Mouse (Mus musculus) stomach, embryonic 15.5 days (tissue): ENCODE measurements around the gene Rasl11b. TPM values are rescaled to one million over a fixed set of nuclear protein-coding genes. Genes with fewer than 3 reads are reported as not detected.

Source experiments
- ATAC-seq: fragments of 200-750 bp; cut with Nextera tagmentation; 2 replicates; pipeline ENCODE4 v1.8.0; 2017; ENCODE audit warnings: low read depth, moderate number of reproducible peaks, moderate TSS enrichment; ENCODE audit not compliant: insufficient read depth, low FRiP score
- H3K27ac ChIP-seq: fragments of 300-500 bp; sonication (generic); 2 replicates; pipeline ENCODE4 v1.5.1; 2015; ENCODE audit warnings: mild to moderate bottlenecking, inconsistent platforms
- H3K27me3 ChIP-seq: fragments of 300-500 bp; sonication (generic); replicated peaks from 2 replicates; pipeline ENCODE4 v1.6.1; 2015; ENCODE audit warnings: inconsistent platforms
- H3K36me3 ChIP-seq: fragments of 300-500 bp; sonication (generic); 2 replicates; pipeline ENCODE4 v1.6.1; 2015; ENCODE audit warnings: inconsistent platforms
- H3K4me1 ChIP-seq: fragments of 300-500 bp; sonication (generic); 2 replicates; pipeline ENCODE4 v1.6.1; 2015; ENCODE audit warnings: inconsistent platforms
- H3K4me2 ChIP-seq: fragments of 300-500 bp; sonication (generic); 2 replicates; pipeline ENCODE4 v1.6.1; 2015; ENCODE audit warnings: mild to moderate bottlenecking, inconsistent platforms
- H3K4me3 ChIP-seq: fragments of 300-500 bp; sonication (generic); replicated peaks from 2 replicates; pipeline ENCODE4 v1.5.1; 2015; ENCODE audit warnings: inconsistent platforms
- H3K9ac ChIP-seq: fragments of 300-500 bp; sonication (generic); 2 replicates; pipeline ENCODE4 v1.6.1; 2015; ENCODE audit warnings: inconsistent platforms
- H3K9me3 ChIP-seq: fragments of 300-500 bp; sonication (generic); 2 replicates; pipeline ENCODE4 v1.6.1; 2016; ENCODE audit warnings: inconsistent platforms
- WGBS: fragments of 180-500 bp; shearing (Covaris S2); methylation state at CpG from one replicate; pipeline ENCODE4 v1.1.7; 2015; 5-methylcytosine and 5-hydroxymethylcytosine counted together
- polyA plus RNA-seq: library from polyadenylated mRNA; unstranded; fragments of >200 nt; fragmentation: Nextera tagmentation; extraction: Ambion mirVana; gene quantifications from 2 replicates; pipeline ENCODE4 v1.2.1, GENCODE M21; 2015

Rasl11b gene
- polyA plus RNA-seq, 1 experiment from 2014 or later, result 50.3 TPM

GRCm38 (mm10) chr5:74215125-74215524, 20.0 kb downstream of the Rasl11b start:
- Histone ChIP-seq H3K4me3 (no peak overlapping the region), H3K9ac (no peak overlapping the region), H3K4me2 (no peak overlapping the region), H3K36me3 (no peaks in the 10 kb centered on the region), H3K27me3 (no peaks in the 10 kb centered on the region), H3K9me3 (no peaks in the 10 kb centered on the region), H3K27ac (no peak overlapping the region), H3K4me1 (0 out of 2 replicates have a peak, but pooled peaks cover 5% of the 10 kb centered on the region)
- no peak for ATAC-seq
- WGBS, result 44% methylated on average over 4 of the region's 4 CpGs

GRCm38 (mm10) chr5:74218524-74218923, 23.4 kb downstream of the Rasl11b start:
- Histone ChIP-seq H3K36me3 (no peaks in the 10 kb centered on the region), H3K4me3 (no peak overlapping the region), H3K27ac (no peak overlapping the region), H3K9ac (no peak overlapping the region), H3K27me3 (no peaks in the 10 kb centered on the region), H3K4me2 (no peak overlapping the region), H3K4me1 (0 out of 2 replicates have a peak, but pooled peaks cover 5% of the 10 kb centered on the region), H3K9me3 (no peaks in the 10 kb centered on the region)
- no peak for ATAC-seq
- 66% methylated on average over 4 of the region's 4 CpGs for WGBS

GRCm38 (mm10) chr5:74222626-74223025, 27.5 kb downstream of the Rasl11b start:
- WGBS, result 79% methylated on average over 4 of the region's 4 CpGs
- Histone ChIP-seq H3K27me3 (no peaks in the 10 kb centered on the region), H3K27ac (no peak overlapping the region), H3K36me3 (no peaks in the 10 kb centered on the region), H3K4me3 (no peak overlapping the region), H3K4me2 (no peak overlapping the region), H3K9me3 (no peaks in the 10 kb centered on the region), H3K4me1 (no peaks in the 10 kb centered on the region), H3K9ac (no peak overlapping the region)
- ATAC-seq, result no peak

GRCm38 (mm10) chr5:74224480-74224879, 29.4 kb downstream of the Rasl11b start:
- Histone ChIP-seq H3K4me2 (no peak overlapping the region), H3K36me3 (no peaks in the 10 kb centered on the region), H3K4me3 (no peak overlapping the region), H3K27ac (peak overlapping the region; percentile 48; the same call in 1 of the 2 replicates), H3K9me3 (no peaks in the 10 kb centered on the region), H3K9ac (no peak overlapping the region), H3K27me3 (no peaks in the 10 kb centered on the region), H3K4me1 (no peaks in the 10 kb centered on the region)
- ATAC-seq, result no peak
- 64% methylated on average over 6 of the region's 6 CpGs for WGBS

DNA sequence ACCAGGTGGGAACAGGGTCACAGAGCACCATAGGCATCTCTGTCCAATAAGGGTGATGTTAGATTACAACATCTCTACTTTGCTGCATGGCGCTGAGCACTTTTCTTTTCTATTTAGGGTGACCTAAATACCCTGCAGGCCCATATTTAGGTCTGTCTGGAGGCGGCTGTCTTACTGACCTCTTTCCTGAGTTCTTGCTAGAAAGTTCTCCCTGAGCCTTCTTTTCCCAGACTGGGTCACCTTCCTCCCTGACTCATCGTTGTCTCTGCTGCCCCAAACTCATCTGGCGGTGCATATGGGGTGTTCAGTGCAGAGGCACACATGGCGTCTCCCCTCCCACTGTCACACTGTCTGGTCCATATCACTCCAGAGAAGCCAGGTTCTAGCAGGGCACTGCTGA, 31.1 kb downstream of the Rasl11b start:
- no peak overlapping the region for H3K9ac ChIP-seq
- no peaks in the 10 kb centered on the region for H3K9me3 ChIP-seq
- no peaks in the 10 kb centered on the region for H3K27me3 ChIP-seq
- 96% methylated on average over 5 of the region's 5 CpGs for WGBS
- H3K36me3 ChIP-seq, result no peaks in the 10 kb centered on the region
- ATAC-seq, result no peak
- H3K27ac ChIP-seq, result no peak overlapping the region
- peaks cover 8% of the 10 kb centered on the region; the same call in 1 of the 2 replicates for H3K4me1 ChIP-seq
- H3K4me3 ChIP-seq, result no peak overlapping the region
- no peak overlapping the region for H3K4me2 ChIP-seq

DNA sequence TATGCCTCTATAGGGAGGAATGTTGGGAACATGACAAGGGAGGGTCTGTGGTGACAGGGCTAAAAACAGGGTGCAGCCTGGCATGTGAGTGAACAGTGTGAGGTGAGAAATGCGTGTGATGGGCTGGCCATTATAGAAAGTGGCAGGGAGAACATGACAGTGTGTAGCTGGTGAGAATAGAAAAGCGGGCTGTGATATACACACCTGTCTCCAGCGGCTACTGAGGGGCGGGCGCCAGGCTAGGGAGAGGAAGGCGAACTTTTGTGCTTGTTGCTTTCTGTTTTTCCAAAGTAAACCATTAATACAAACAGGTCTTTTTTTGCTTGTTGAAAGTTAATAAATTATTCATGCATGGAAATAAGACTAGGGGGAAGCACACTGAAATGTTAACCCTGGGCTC, 32.3 kb downstream of the Rasl11b start:
- Histone ChIP-seq H3K27me3 (no peaks in the 10 kb centered on the region), H3K9me3 (no peaks in the 10 kb centered on the region), H3K4me1 (peaks cover 8% of the 10 kb centered on the region; the same call in 1 of the 2 replicates), H3K4me2 (no peak overlapping the region), H3K36me3 (no peaks in the 10 kb centered on the region), H3K27ac (no peak overlapping the region), H3K4me3 (no peak overlapping the region), H3K9ac (no peak overlapping the region)
- 95% methylated on average over 6 of the region's 6 CpGs for WGBS
- ATAC-seq, result no peak

DNA sequence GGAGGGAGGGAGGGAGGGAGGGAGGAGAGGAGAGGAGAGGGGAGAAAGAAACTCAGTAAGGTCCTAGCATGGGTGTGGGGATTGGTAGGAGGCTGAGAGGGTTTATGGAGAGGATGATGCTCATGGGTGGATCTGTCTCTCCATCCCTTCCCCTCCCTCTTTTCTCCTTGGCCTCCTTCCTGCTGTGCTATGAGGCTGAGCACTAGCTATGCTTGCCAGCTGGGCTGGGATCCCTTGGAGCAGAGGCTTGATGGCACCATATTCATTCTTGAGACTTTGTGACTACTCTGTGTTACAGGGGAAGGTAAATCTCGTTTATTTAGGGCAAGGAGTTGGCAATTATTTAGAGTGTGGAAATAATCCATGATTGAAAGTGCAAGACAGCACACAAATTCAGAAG, 33.9 kb downstream of the Rasl11b start:
- 45% methylated on average over 1 of the region's 1 CpGs for WGBS
- H3K4me2 ChIP-seq, result no peak overlapping the region
- no peak for ATAC-seq
- peaks cover 8% of the 10 kb centered on the region; the same call in 1 of the 2 replicates for H3K4me1 ChIP-seq
- H3K27ac ChIP-seq, result no peak overlapping the region
- no peaks in the 10 kb centered on the region for H3K9me3 ChIP-seq
- H3K4me3 ChIP-seq, result no peak overlapping the region
- H3K36me3 ChIP-seq, result no peaks in the 10 kb centered on the region
- no peaks in the 10 kb centered on the region for H3K27me3 ChIP-seq
- H3K9ac ChIP-seq, result no peak overlapping the region

DNA sequence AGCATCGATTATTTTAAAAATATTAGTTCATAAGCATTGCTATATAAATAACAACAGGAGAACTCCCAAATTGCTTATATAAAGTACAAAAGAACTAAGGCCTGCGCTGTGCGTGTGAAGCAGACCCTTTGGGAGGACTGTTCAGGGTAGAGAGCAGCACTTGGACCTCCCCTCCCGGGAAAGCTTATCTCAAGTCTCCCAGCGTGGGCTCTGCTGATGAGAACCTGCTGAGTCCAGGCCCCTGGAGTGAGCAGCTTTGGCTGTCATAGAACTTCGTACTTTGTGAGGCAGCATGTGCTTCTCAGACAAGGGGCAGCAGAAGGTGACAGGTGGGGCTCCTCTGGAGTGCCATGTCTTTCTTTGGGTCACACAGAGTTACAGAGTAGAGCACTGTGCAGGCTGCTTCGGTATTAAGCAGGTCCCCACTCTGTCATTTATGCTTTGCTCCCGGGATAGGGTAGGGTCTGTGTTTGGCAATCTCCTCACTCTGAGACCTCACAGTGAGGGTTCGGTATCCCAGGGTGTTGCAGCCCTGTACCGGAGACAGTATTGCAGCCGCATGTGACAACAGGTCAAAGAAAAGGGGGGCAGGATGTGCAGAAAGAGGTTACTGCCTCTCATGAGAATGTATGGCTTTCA, 34.8 kb downstream of the Rasl11b start:
- no peak for ATAC-seq
- Histone ChIP-seq H3K4me2 (no peak overlapping the region), H3K4me3 (no peak overlapping the region), H3K36me3 (no peaks in the 10 kb centered on the region), H3K9me3 (no peaks in the 10 kb centered on the region), H3K27me3 (no peaks in the 10 kb centered on the region), H3K27ac (no peak overlapping the region), H3K9ac (no peak overlapping the region), H3K4me1 (peaks cover 8% of the 10 kb centered on the region; the same call in 1 of the 2 replicates)
- 42% methylated on average over 11 of the region's 11 CpGs for WGBS

- WGBS, result 50% methylated on average over 2 of the region's 2 CpGs
- no peak overlapping the region for H3K27ac ChIP-seq
- H3K36me3 ChIP-seq, result no peaks in the 10 kb centered on the region
- ATAC-seq, result peak; percentile 28; the same call in 1 of the 2 replicates
- no peak overlapping the region for H3K4me3 ChIP-seq
- peaks cover 8% of the 10 kb centered on the region; the same call in 1 of the 2 replicates for H3K4me1 ChIP-seq
- no peaks in the 10 kb centered on the region for H3K27me3 ChIP-seq
- H3K4me2 ChIP-seq, result no peak overlapping the region
- H3K9me3 ChIP-seq, result no peaks in the 10 kb centered on the region
- H3K9ac ChIP-seq, result no peak overlapping the region
Measured at GRCm38 (mm10) chr5:74230525-74230924, 35.4 kb downstream of the Rasl11b start.

- 81% methylated on average over 7 of the region's 7 CpGs for WGBS
Measured at GRCm38 (mm10) chr5:74233808-74234207, 38.7 kb downstream of the Rasl11b start.

GRCm38 (mm10) chr5:74239369-74239768, 44.3 kb downstream of the Rasl11b start:
- no peak for ATAC-seq
- Histone ChIP-seq H3K4me1 (peaks cover 5% of the 10 kb centered on the region; the same call in 1 of the 2 replicates), H3K36me3 (no peaks in the 10 kb centered on the region), H3K27ac (no peak overlapping the region), H3K9ac (no peak overlapping the region), H3K4me3 (no peak overlapping the region), H3K9me3 (no peaks in the 10 kb centered on the region), H3K4me2 (no peak overlapping the region), H3K27me3 (no peaks in the 10 kb centered on the region)
- 90% methylated on average over 1 of the region's 1 CpGs for WGBS

More at GRCm38 (mm10) chr5:74233808-74234207, 38.7 kb downstream of the Rasl11b start:
- Histone ChIP-seq H3K4me3 (no peak overlapping the region), H3K36me3 (no peaks in the 10 kb centered on the region), H3K9me3 (no peaks in the 10 kb centered on the region), H3K4me1 (peaks cover 8% of the 10 kb centered on the region; the same call in 1 of the 2 replicates), H3K27ac (no peak overlapping the region), H3K27me3 (no peaks in the 10 kb centered on the region), H3K9ac (no peak overlapping the region), H3K4me2 (no peak overlapping the region)
- no peak for ATAC-seq

DNA sequence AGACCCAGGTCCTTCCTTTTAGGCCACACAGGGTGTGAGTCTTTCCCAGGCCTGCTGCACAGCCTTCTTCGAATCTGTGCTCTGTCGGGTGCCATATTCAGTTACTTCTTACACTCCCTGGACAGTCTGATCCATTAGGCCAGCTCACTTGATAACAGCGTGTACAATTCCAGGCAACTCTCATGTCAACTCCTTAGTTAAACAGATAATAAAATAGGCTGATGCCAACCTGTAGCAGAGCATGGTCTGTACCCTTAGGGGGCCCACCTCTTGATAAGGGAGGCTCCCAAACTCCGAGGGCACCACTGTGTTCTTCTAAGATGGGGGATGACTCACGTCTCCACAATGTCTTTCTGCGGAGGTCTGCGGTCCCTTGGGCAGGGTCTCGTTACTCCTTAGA, 45.2 kb downstream of the Rasl11b start:
- Histone ChIP-seq H3K36me3 (no peaks in the 10 kb centered on the region), H3K4me2 (no peak overlapping the region), H3K4me3 (no peak overlapping the region), H3K9ac (no peak overlapping the region), H3K27me3 (no peaks in the 10 kb centered on the region), H3K9me3 (no peaks in the 10 kb centered on the region), H3K4me1 (peaks cover 5% of the 10 kb centered on the region; the same call in 1 of the 2 replicates), H3K27ac (no peak overlapping the region)
- no peak for ATAC-seq
- WGBS, result 63% methylated on average over 8 of the region's 8 CpGs
